In genomic region chr10:70506499-70507168, GRCm38 (mm10) we compare ENCODE assay signal across 11 mouse cellular contexts.
DNase-seq lines count a peak whose midpoint lies in the region; ATAC-seq and TF ChIP-seq lines count a peak whose summit lies in the region.
"Had no signal": no experiment of that assay in that cellular context is flagged by ENCODE, and none has a peak within 500 bp of the region (broad histone marks: within the 10 kb centered on the region; RNA-seq: fewer than 3 reads in every experiment).

No protein-coding gene starts in this region.

- peak overlapping the region; percentile 6; the same call in 1 of the 2 replicates for H3K27ac ChIP-seq in left cerebral cortex, adult 2 months
- H3K27ac ChIP-seq: liver, embryonic 14.5 days had no signal

- DNase-seq in embryo, embryonic 10 days (ENCODE audit: low spot score): peak; percentile 31
- no peak for DNase-seq in embryo, embryonic 11 days
- DNase-seq in left cerebral cortex, adult 2 months (ENCODE audit: extremely low spot score in 1 of 2, low spot score in 2 of 2): peak in 1 of 2 experiments; percentile 20
- DNase-seq in left cerebral cortex, adult 8-10 months (ENCODE audit: low spot score in 2 of 2): no peak
- DNase-seq in adrenal gland, postnatal 14 days: peak; percentile 54
- peak; percentile 19 for DNase-seq in lung, postnatal 36 days
- no peak for DNase-seq in layer of hippocampus, adult 8-10 months (ENCODE audit: low spot score in 2 of 2)
- DNase-seq: thymus, postnatal 25 days had no signal

- no peak for ATAC-seq in activated CD4-positive, CD25-positive, alpha-beta regulatory T cell, adult 4 months
- ATAC-seq: inflammation-experienced regulatory T-cells, adult 6 months had no signal

- peak; percentile 36 for TF ChIP-seq CTCF in left cerebral cortex, adult 2 months (IDR thresholded peaks at IDR 0.05)

- H3K4me3 ChIP-seq in left cerebral cortex, adult 2 months: no peak overlapping the region

- intact Hi-C loops in left cerebral cortex, adult 2 months (cut with DNase I): no loop called here

Comparison
In these comparisons a context has a peak if more than half of its experiments do, and no peak if none do; other contexts are left out.
1. DNase-seq: peak in embryo, embryonic 10 days (single experiment), adrenal gland, postnatal 14 days (single experiment) and lung, postnatal 36 days (single experiment); none in embryo, embryonic 11 days (single experiment), left cerebral cortex, adult 8-10 months (0 of 2) and layer of hippocampus, adult 8-10 months (0 of 2).